Mouse (Mus musculus) thymus, postnatal 14 days (tissue): ENCODE results near the gene Heatr3.

Experiments
- DNase-seq: peaks from one replicate; pipeline ENCODE4 v3.0.0; 2021

Gene Heatr3

DNA sequence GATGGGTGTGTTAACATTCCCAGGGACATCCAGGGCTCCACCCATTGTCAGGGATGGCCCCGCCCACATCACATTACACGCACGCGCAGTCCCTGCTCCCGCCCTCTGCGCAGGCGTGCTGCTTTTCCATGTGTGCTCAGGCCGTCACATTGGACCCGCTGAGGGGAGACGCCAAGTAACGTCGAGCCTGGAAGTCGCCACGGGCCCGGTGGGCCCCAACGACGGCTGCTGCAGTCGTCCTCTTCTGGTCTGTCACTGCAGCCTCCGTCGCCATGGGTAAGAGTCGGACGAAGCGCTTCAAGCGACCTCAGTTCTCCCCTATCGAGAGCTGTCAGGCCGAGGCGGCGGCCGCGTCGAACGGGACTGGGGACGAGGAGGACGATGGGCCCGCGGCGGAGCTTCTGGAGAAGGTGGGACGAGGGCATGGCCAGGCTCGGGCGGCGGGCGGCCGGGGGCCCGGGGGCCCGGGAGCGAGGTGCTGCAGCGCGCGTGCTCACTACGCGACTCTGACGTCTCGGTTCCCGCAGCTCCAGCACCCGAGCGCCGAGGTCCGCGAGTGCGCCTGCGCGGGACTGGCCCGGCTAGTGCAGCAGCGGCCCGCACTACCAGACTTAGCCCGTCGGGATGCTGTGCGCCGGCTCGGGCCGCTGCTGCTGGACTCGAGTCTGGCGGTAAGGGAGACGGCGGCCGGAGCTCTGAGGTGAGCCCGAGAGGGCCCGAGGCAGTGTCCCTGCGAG lies at the start of gene Heatr3:
Gene Heatr3, plus strand, starts transcription at position 108 of the 737 bp plus-strand sequence.
- peak; percentile 87 for DNase-seq

- no peak for DNase-seq
Observed at GRCm38 (mm10) chr8:88088006-88088405, 49.6 kb upstream of the Heatr3 start.

DNA sequence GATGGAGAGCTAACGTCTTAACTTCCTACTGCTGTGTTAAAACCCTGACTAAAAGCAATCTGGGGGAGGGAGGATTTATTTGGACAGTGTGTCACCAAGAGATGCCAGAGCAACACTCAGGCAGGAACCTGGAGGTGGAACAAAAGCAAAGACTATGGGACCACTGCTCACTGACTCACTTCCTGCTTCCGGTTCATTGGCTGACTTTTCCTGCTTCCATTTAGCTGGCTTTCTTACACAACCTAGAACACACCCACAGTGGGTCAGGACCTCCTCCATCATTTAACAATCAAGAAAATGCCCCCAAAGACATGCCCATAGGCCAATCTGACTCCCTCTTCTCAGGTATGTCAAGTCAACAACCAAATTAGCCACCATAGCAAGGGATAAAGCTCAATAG lies 46.0 kb upstream of the Heatr3 start:
- no peak for DNase-seq

- no peak for DNase-seq
Observed at GRCm38 (mm10) chr8:88093367-88093766, 44.3 kb upstream of the Heatr3 start.

DNA sequence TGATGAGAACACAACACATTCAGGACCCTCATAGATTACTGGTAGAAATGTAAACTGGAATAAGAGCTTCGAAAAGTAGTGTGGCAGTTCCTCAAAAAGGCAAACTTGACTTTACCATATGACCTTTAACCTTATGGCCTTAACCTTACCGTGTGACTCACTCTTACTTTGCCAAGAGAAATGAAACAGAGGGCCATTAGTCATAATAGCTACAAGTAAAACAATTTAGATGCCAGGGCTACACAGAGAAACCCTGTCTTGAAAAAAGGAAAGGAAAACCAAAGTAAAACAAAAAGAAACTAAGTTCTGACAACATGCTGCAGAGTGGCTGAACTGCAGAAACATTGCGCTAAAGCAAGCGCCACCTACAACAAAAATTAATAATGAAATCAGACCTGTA lies 38.8 kb upstream of the Heatr3 start:
- DNase-seq = no peak

DNA sequence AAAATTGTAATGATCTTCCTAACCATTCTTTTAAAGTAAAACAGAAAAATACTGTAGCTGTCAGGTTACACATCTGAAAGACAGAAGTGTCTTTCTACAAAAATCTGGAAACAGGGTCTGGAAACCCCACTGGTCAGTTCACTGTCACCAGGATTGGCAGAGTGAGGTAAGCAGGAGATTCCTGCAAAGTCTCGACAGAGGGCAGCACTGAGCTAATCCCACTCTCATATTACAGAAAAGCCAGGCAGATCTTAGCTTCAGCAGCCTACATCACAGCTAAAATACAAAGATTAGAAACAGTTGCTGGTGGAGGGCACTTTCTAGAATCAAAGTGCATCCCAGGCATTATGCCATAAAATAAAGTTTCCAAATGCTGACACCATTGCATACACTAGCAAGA lies 38.1 kb upstream of the Heatr3 start:
- DNase-seq = peak; percentile 36

DNA sequence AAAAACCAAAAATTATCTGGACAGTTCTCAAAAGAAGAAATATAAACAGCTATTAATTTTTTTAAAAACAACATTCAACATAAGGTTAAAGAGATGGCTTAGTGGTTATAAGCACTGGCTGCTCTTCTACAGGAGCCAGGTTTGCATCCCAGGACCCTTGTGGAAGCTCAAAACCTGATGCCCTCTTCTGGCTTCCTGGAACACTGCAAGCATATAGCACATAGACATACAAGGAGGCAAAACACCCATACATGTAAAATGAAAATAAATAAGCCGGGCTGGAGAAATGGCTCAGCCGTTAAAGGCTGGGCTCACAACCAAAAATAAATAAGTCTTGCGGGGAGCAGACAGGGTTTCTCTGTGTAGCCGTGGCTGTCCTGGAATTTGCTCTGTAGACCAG lies 28.4 kb upstream of the Heatr3 start:
- DNase-seq = no peak

GRCm38 (mm10) chr8:88118456-88119036 lies 19.1 kb upstream of the Heatr3 start, which contains the start of gene Cnep1r1:
TSS of gene Cnep1r1 (plus strand) at chr8:88118769.
- DNase-seq = peak; percentile 92

DNA sequence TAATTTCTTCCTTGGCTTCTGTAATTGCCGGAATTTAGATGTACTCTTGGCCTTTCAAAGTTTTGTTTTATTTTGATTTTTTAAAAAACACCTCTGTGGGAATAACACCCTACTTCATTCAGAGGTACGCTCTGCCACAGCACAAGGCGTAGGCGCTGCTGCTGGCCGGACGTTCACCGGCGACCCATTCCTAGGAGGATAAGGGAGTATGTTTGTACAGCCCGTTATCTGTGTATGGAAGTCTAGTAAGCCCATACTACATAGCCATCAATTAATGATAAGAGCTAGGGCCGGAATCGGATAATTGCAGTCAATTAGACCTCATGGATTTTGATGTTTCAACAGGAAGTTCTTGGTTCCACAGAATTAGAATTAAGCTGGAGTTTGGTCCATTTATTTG lies 18.6 kb upstream of the Heatr3 start:
- DNase-seq = peak; percentile 47

GRCm38 (mm10) chr8:88124850-88125249 lies 12.8 kb upstream of the Heatr3 start:
- DNase-seq = no peak

- DNase-seq = no peak
Observed at GRCm38 (mm10) chr8:88129397-88129796, 8.3 kb upstream of the Heatr3 start.

DNA sequence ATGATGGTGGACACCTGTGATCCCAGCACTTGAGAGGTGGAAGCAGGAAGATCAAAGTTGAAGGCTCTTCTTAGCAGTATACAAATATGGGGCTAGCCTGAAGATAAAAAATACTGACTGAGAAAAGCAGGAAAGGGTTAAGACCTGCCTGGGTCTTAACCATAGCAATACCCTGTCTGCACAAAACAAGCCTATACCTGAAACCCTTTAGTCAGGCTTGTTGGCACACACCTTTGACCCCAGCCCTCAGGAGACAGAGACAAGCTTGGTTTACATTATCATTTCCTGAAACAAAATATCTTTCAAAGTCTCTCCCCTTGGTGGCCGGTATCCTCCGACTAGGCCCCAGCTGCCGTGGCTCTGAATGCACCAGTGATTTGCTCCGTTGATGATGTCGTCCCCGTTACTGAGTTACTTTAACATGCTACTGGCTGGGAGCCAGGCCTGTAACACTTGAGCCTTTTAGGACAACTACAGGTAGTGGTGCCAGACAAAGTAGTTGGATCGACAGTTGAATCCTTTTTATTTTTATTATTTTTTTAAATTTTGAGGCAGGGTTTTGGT lies 6.8 kb upstream of the Heatr3 start:
- no peak for DNase-seq

- DNase-seq = no peak
Observed at GRCm38 (mm10) chr8:88139256-88139655, 1.6 kb downstream of the Heatr3 start.

DNA sequence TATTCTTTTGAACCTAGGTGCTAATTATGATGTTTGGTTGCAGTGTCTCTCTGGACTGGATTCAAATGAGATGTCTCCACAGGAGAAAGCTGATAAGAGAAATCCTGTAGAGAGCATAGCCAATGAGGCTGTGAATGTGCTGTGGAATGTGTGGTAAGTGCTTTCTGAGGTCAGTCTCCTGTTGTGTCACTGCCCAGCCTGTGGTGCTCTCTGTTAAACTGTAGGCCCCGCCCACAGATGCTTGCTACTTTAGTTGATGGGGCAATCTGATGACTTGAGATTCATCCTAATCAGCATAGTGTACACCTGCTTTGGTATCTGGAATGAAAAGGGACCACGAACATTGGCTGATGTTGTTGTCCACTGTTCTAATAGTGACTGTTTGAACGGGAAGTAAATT lies 4.0 kb downstream of the Heatr3 start:
- DNase-seq = no peak

DNA sequence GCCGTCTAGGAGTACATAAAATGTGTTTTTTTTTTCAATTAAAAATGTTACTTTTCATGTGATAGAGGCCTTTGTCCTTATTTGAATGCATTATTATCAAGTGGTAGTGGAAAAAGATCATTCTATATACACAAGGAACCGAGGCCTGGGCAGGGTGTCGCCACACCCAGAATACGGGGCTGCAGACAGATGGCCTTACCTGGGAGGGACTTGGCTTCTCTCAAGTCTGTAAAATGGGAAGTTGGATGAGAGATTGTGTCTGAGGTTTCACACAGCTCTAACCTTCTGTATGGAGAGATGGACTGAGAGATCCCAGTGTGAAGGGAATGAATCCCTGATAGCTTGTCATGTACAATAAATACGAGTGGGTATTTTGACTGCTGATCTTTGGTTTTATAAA lies 6.4 kb downstream of the Heatr3 start:
- DNase-seq = no peak

DNA sequence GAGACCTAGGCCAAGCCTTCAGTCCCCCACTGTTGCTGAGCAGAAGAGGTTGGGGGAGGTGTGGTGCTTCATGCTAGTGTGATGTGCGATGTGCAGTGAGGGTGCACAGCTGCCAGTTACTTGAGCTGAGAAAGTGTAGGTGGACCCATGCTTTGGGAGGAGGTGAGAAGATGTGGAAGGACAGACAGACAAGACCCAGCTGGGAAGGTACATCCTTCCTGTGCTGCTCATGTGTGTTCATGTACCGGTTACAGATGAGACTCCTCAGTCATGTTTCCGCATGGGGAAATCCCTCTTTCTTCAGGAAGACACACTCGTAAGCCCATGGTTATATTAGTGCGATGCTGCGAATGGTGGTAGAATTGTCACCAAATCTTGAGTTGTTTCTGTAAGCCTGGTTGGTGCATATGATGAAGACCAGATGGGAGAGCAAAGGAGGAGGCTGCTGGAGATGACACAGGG lies 13.3 kb downstream of the Heatr3 start:
- no peak for DNase-seq

- no peak for DNase-seq
Observed at GRCm38 (mm10) chr8:88160237-88160995, 22.8 kb downstream of the Heatr3 start.

- peak; percentile 75 for DNase-seq
Observed at GRCm38 (mm10) chr8:88161439-88161838, 23.8 kb downstream of the Heatr3 start.

DNA sequence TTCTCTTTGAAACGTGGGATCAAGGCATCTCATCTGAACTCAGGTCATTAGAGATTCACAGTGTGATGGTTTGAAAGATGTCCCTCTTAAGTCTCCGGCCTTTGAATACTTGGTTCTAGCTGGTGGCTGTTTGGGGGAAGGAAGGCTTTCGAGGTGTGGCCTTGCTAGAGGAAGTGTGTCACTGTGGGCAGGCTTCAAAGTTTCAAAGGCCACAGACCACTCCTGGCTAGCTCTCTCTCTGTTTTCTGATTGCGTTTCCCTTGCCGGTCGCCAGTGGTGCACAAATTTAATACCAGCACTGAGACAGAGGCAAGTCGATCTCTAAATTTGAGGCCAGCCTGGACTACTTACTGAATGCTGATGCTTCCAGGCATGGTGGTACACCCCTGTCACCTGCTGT lies 37.6 kb downstream of the Heatr3 start:
- no peak for DNase-seq

- no peak for DNase-seq
Observed at GRCm38 (mm10) chr8:88177291-88177690, 39.6 kb downstream of the Heatr3 start.

DNA sequence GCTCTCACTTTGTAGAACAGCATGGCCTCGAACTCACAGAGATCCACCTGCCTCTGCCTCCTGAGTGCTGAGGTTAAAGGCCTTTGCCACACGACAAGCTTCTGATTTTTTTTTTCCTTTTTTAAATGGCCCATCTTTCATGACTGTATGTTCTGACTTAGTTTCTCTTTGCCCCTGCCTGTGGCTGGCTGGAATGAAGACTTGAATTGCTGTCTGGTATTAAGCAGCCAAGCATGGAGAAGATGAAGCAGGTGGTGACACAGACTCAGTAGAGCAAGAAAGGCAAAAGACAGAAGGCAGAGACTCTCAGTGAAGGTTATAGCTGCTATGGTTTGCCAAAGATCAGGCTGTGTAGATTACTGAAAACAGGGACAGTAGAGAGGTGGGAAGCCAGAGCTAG lies 45.5 kb downstream of the Heatr3 start:
- no peak for DNase-seq

- DNase-seq = no peak
Observed at GRCm38 (mm10) chr8:88184914-88185313, 47.3 kb downstream of the Heatr3 start.

GRCm38 (mm10) chr8:88185716-88186115 lies 48.1 kb downstream of the Heatr3 start:
- no peak for DNase-seq

- DNase-seq = no peak
Observed at GRCm38 (mm10) chr8:88197328-88197727, 59.7 kb downstream of the Heatr3 start.
